Mouse (Mus musculus): ENCODE measurements around the gene Npr2. TPM values are rescaled to one million over a fixed set of nuclear protein-coding genes. Genes with fewer than 3 reads are reported as not detected.

Gene Npr2
- polyA plus RNA-seq, 1 experiment from 2014 or later = 4.8 TPM

DNA sequence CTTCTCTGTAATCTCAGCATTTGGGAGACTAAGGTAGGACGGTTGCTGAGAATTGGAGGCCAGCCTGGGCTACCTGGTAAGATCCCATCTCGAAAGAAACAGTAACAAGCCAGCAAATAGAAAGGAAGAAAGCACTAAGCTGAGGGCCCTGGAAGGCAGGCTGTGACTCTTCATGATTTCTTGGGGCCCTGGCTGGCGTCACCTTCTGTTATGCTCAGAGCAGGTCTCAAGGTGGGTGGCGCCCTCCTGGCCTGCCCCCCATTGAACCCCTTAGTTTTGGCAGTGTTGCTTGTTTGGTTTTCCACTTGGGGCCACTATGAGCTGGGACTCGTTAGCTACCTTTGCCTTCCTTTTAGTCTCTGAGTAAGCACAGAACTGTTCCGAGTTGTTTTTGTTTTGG, 5.0 kb downstream of the Npr2 start:
- Histone ChIP-seq H3K9me3 (ENCODE audit: control insufficient read depth, low read length) (no peaks in the 10 kb centered on the region), H3K4me3 (ENCODE audit: low read depth, low read length) (no peak overlapping the region), H3K27ac (replicated peaks) (no peak overlapping the region), H3K4me2 (replicated peaks; ENCODE audit: low read depth) (no peak overlapping the region), H3K27me3 (ENCODE audit: control insufficient read depth, insufficient read depth, low read length) (peaks cover 3% of the 10 kb centered on the region; the same call in 1 of the 2 replicates), H3K36me3 (ENCODE audit: control insufficient read depth, insufficient read depth, low read length) (no peaks in the 10 kb centered on the region), H3K4me1 (replicated peaks; ENCODE audit: control insufficient read depth, insufficient read depth) (peaks cover 5% of the 10 kb centered on the region; the same call in 1 of the 2 replicates), H3K9ac (ENCODE audit: low read length) (no peak overlapping the region)
- 80% methylated on average over 6 of the region's 6 CpGs for WGBS
- TF ChIP-seq EP300 (optimal IDR thresholded peaks at IDR 0.05) (no peak), CTCF (IDR thresholded peaks at IDR 0.05; ENCODE audit: low read depth) (no peak)
- no peak for ATAC-seq (ENCODE audit: low FRiP score, low TSS enrichment)
- DNase-seq (ENCODE audit: low spot score) = peak; percentile 7

DNA sequence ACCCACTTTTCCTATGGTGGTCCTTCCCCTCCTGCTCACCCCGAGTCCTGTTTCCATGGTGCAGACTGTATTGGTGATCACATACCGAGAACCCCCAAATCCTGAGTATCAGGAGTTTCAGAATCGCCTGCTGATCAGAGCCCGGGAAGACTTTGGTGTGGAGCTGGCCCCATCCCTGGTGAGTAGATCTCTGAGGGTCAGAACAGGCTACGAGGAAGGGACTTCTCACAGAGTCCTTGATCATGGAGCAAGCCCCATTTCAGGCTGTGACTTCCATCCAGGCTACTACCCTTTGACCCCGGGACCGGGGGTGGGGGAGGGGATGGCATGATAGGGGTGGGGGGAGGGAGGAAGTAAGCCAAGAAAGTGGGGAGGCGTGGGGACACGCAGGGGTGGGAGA, 8.3 kb downstream of the Npr2 start:
- DNase-seq (ENCODE audit: low spot score) (peak; percentile 11), ATAC-seq (ENCODE audit: low FRiP score, low TSS enrichment) (no peak)
- H3K4me2 ChIP-seq (replicated peaks; ENCODE audit: low read depth) = no peak overlapping the region
- no peaks in the 10 kb centered on the region for H3K4me1 ChIP-seq (replicated peaks; ENCODE audit: control insufficient read depth, insufficient read depth)
- no peaks in the 10 kb centered on the region for H3K27me3 ChIP-seq (ENCODE audit: control insufficient read depth, insufficient read depth, low read length)
- no peaks in the 10 kb centered on the region for H3K9me3 ChIP-seq (ENCODE audit: control insufficient read depth, low read length)
- no peak overlapping the region for H3K9ac ChIP-seq (ENCODE audit: low read length)
- H3K36me3 ChIP-seq (ENCODE audit: control insufficient read depth, insufficient read depth, low read length) = no peaks in the 10 kb centered on the region; the same call in 1 of the 2 replicates
- WGBS = 77% methylated on average over 9 of the region's 9 CpGs
- no peak overlapping the region for H3K4me3 ChIP-seq (ENCODE audit: low read depth, low read length)
- H3K27ac ChIP-seq (replicated peaks) = no peak overlapping the region
- no peak for TF ChIP-seq CTCF (IDR thresholded peaks at IDR 0.05; ENCODE audit: low read depth)
- TF ChIP-seq EP300 (optimal IDR thresholded peaks at IDR 0.05) = no peak

DNA sequence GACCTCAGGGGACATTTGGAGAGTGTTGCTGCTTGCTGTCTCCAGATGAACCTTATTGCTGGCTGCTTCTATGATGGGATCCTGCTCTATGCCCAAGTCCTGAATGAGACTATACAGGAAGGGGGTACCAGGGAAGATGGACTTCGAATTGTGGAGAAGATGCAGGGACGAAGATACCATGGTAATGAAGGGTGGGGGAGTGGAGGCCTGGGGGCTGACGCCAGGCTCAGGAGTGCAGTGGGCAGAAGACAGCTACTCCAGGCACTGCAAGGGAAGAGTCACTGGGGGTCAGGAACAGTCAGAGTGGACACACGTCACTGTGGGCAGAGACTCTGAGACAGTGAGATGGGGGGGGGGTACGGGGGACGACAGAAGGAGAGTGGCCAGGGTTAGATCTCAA, 8.8 kb downstream of the Npr2 start:
- Histone ChIP-seq H3K9ac (ENCODE audit: low read length) (no peak overlapping the region), H3K4me2 (replicated peaks; ENCODE audit: low read depth) (no peak overlapping the region), H3K9me3 (ENCODE audit: control insufficient read depth, low read length) (no peaks in the 10 kb centered on the region), H3K36me3 (ENCODE audit: control insufficient read depth, insufficient read depth, low read length) (no peaks in the 10 kb centered on the region; the same call in 1 of the 2 replicates), H3K27ac (replicated peaks) (no peak overlapping the region), H3K4me3 (ENCODE audit: low read depth, low read length) (no peak overlapping the region), H3K4me1 (replicated peaks; ENCODE audit: control insufficient read depth, insufficient read depth) (no peaks in the 10 kb centered on the region), H3K27me3 (ENCODE audit: control insufficient read depth, insufficient read depth, low read length) (no peaks in the 10 kb centered on the region)
- TF ChIP-seq EP300 (optimal IDR thresholded peaks at IDR 0.05) = no peak
- TF ChIP-seq CTCF (IDR thresholded peaks at IDR 0.05; ENCODE audit: low read depth) = no peak
- ATAC-seq (ENCODE audit: low FRiP score, low TSS enrichment) (no peak), DNase-seq (ENCODE audit: low spot score) (no peak)
- WGBS = 87% methylated on average over 6 of the region's 6 CpGs

DNA sequence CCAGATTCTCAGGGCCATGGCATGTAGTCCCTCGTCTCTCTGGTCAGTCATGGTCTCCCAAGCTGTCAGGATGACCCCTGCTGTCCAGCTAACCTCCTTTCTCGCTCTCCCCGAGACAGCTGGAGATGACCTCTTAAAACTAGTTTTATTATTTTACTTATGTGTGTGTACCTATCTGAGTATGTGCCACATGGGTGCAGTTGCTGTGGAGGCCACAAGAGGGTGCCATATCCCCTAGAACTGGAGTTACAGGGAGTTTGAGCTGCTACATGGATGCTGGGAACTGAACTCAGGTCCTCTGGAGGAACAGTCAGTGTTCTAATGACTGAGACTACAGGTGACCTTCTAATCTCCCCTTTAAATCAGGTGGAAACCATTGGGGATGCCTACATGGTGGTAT, 18.0 kb downstream of the Npr2 start:
- no peak for DNase-seq (ENCODE audit: low spot score)
- no peak overlapping the region for H3K4me2 ChIP-seq (replicated peaks; ENCODE audit: low read depth)
- TF ChIP-seq EP300 (optimal IDR thresholded peaks at IDR 0.05) = no peak
- TF ChIP-seq CTCF (IDR thresholded peaks at IDR 0.05; ENCODE audit: low read depth) = peak; percentile 48
- ATAC-seq (ENCODE audit: low FRiP score, low TSS enrichment) = no peak
- no peak overlapping the region for H3K4me3 ChIP-seq (ENCODE audit: low read depth, low read length)
- H3K9me3 ChIP-seq (ENCODE audit: control insufficient read depth, low read length) = no peaks in the 10 kb centered on the region
- H3K9ac ChIP-seq (ENCODE audit: low read length) = no peak overlapping the region
- WGBS = 98% methylated on average over 3 of the region's 3 CpGs
- H3K4me1 ChIP-seq (replicated peaks; ENCODE audit: control insufficient read depth, insufficient read depth) = no peaks in the 10 kb centered on the region
- no peaks in the 10 kb centered on the region for H3K27me3 ChIP-seq (ENCODE audit: control insufficient read depth, insufficient read depth, low read length)
- peaks cover 3% of the 10 kb centered on the region; the same call in 1 of the 2 replicates for H3K36me3 ChIP-seq (ENCODE audit: control insufficient read depth, insufficient read depth, low read length)
- H3K27ac ChIP-seq (replicated peaks) = no peak overlapping the region

DNA sequence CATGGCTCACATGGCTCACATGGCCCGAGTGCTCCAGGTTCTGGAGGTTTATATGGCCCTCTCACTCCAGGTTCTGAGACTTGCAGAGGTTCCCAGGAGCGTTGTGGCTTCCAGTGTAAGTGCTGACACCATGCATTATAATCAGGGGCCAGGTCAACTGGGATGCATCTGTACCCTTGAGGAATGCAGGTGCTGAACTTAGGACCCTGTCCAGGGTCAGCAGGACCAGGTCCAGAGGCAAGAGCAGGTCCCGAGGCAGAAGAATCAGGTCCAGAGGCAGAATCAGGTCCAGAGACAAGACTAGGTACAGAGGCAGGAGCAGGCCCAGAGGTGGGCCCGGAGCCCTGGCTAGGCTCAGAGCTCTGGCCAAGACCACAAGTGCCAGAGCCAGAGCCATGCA, 21.0 kb downstream of the Npr2 start:
- no peak for TF ChIP-seq EP300 (optimal IDR thresholded peaks at IDR 0.05)
- no peak for TF ChIP-seq CTCF (IDR thresholded peaks at IDR 0.05; ENCODE audit: low read depth)
- H3K36me3 ChIP-seq (ENCODE audit: control insufficient read depth, insufficient read depth, low read length) = no peaks in the 10 kb centered on the region; the same call in 1 of the 2 replicates
- no peaks in the 10 kb centered on the region for H3K9me3 ChIP-seq (ENCODE audit: control insufficient read depth, low read length)
- no peak overlapping the region for H3K4me3 ChIP-seq (ENCODE audit: low read depth, low read length)
- no peaks in the 10 kb centered on the region for H3K27me3 ChIP-seq (ENCODE audit: control insufficient read depth, insufficient read depth, low read length)
- WGBS = 89% methylated on average over 4 of the region's 4 CpGs
- no peak overlapping the region for H3K27ac ChIP-seq (replicated peaks)
- H3K4me2 ChIP-seq (replicated peaks; ENCODE audit: low read depth) = no peak overlapping the region
- DNase-seq (ENCODE audit: low spot score) (no peak), ATAC-seq (ENCODE audit: low FRiP score, low TSS enrichment) (no peak)
- no peak overlapping the region for H3K9ac ChIP-seq (ENCODE audit: low read length)
- H3K4me1 ChIP-seq (replicated peaks; ENCODE audit: control insufficient read depth, insufficient read depth) = no peaks in the 10 kb centered on the region

DNA sequence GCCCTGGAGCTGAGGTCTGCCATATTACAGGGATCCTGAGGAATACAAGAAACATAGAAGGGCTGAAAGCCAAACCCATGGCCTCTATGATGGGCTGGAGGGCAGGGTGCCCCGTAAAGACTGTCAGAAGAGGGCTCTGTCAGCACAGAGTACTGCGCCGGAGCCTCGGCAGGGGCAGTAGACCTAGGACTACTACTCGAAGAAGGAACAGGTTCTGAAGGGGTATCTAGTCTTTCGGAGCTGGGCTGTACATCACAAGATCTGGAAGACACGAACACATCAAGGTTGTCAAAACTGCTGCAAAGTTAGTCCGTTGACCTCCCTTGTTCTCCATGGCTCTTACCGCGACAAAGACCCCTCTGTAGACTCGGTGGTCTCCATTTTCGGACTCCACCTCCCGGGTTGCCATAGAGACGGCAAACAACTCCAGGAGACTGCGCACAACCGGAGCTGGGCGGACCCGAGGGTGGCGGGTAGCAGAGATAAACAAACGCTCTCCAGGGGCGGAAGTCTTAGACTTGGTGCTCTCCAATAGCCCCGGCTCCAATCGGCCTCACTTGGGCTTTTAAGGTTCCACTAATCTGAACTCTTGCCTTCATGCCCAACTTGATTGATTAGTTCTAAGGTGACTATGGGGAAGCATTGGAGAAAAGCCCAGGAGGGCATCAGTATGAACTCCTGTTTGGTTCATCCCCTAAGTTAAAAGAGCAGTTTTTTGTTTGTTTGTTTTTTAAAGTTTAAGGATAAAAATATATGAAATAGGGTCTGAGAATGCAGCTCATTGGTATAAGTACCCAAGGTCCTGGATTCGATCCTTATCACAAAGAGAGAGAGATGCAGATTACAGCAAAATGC, 21.7 kb downstream of the Npr2 start, which contains the start of gene Spag8:
Gene Spag8, minus strand, starts transcription at position 434 of the 855 bp plus-strand sequence.
- Histone ChIP-seq H3K9ac (ENCODE audit: low read length) (no peak within 1 kb of the TSS), H3K4me3 (ENCODE audit: low read depth, low read length) (peak within 1 kb of the TSS; percentile 8; the same call in 1 of the 2 replicates), H3K9me3 (ENCODE audit: control insufficient read depth, low read length) (no peaks in the 10 kb centered on the region), H3K36me3 (ENCODE audit: control insufficient read depth, insufficient read depth, low read length) (no peaks in the 10 kb centered on the region; the same call in 1 of the 2 replicates), H3K27ac (replicated peaks) (no peak within 1 kb of the TSS), H3K4me2 (replicated peaks; ENCODE audit: low read depth) (peak within 1 kb of the TSS; percentile 34; the same call in 1 of the 2 replicates), H3K27me3 (ENCODE audit: control insufficient read depth, insufficient read depth, low read length) (no peaks in the 10 kb centered on the region), H3K4me1 (replicated peaks; ENCODE audit: control insufficient read depth, insufficient read depth) (no peaks in the 10 kb centered on the region)
- ATAC-seq (ENCODE audit: low FRiP score, low TSS enrichment) (no peak), DNase-seq (ENCODE audit: low spot score) (peak; percentile 60)
- WGBS = 14% methylated on average over 24 of the region's 24 CpGs
- TF ChIP-seq EP300 (optimal IDR thresholded peaks at IDR 0.05) (no peak), CTCF (IDR thresholded peaks at IDR 0.05; ENCODE audit: low read depth) (no peak)
